In genomic region chr7:120861488-120862047, GRCm38 (mm10) we compare ENCODE assay signal across 13 mouse cellular contexts. TPM values are rescaled to one million over a fixed set of nuclear protein-coding genes. Genes with fewer than 3 reads are reported as not detected.
DNase-seq lines count a peak whose midpoint lies in the region; ATAC-seq and TF ChIP-seq lines count a peak whose summit lies in the region.
"Had no signal": no experiment of that assay in that cellular context is flagged by ENCODE, and none has a peak within 500 bp of the region (broad histone marks: within the 10 kb centered on the region; RNA-seq: fewer than 3 reads in every experiment).

No protein-coding gene starts in this region.

- H3K27me3 ChIP-seq in intestine, postnatal 0 days (replicated peaks; ENCODE audit: control insufficient read depth, insufficient read depth, low read length) = no peaks in the 10 kb centered on the region
- H3K27me3 ChIP-seq: embryonic facial prominence, embryonic 15.5 days; hindbrain, embryonic 13.5 days had no signal

- ATAC-seq in intestine, postnatal 0 days = no peak

- H3K4me2 ChIP-seq in intestine, postnatal 0 days (replicated peaks; ENCODE audit: low read depth) = peak overlapping the region; percentile 27; the same call in 1 of the 2 replicates
- H3K4me2 ChIP-seq: embryonic facial prominence, embryonic 15.5 days; hindbrain, embryonic 13.5 days had no signal

- H3K4me1 ChIP-seq in intestine, postnatal 0 days (replicated peaks; ENCODE audit: control insufficient read depth, insufficient read depth, low read length) = peaks cover 34% of the 10 kb centered on the region

- peak overlapping the region; percentile 68 for H3K27ac ChIP-seq in gastrocnemius, adult 2 months
- peak overlapping the region; percentile 60; the same call in 1 of the 2 replicates for H3K27ac ChIP-seq in intestine, postnatal 0 days (ENCODE audit: low read depth, low read length)
- H3K27ac ChIP-seq: hindbrain, embryonic 13.5 days had no signal

- H3K4me3 ChIP-seq in gastrocnemius, adult 2 months = no peak overlapping the region
- no peak overlapping the region for H3K4me3 ChIP-seq in intestine, postnatal 0 days (ENCODE audit: low read depth, low read length)
- H3K4me3 ChIP-seq: embryonic facial prominence, embryonic 15.5 days; hindbrain, embryonic 13.5 days had no signal

- H3K9ac ChIP-seq in intestine, postnatal 0 days (ENCODE audit: low read depth, low read length) = no peak overlapping the region
- H3K9ac ChIP-seq: embryonic facial prominence, embryonic 15.5 days; hindbrain, embryonic 13.5 days had no signal

- H3K36me3 ChIP-seq in intestine, postnatal 0 days (ENCODE audit: control insufficient read depth, insufficient read depth) = peaks cover 13% of the 10 kb centered on the region; the same call in 1 of the 2 replicates

- TF ChIP-seq CTCF in gastrocnemius, adult 2 months (IDR thresholded peaks at IDR 0.05) = no peak
- no peak for TF ChIP-seq CTCF in intestine, postnatal 0 days (IDR thresholded peaks at IDR 0.05; ENCODE audit: low read depth)

- H3K9me3 ChIP-seq in intestine, postnatal 0 days (ENCODE audit: control insufficient read depth) = no peaks in the 10 kb centered on the region
- H3K9me3 ChIP-seq: embryonic facial prominence, embryonic 15.5 days; hindbrain, embryonic 13.5 days had no signal

- WGBS in intestine, postnatal 0 days = 27% methylated on average over 2 of the region's 2 CpGs

- intact Hi-C loops in gastrocnemius, adult 2 months (cut with DNase I) = no loop called here

- DNase-seq in gastrocnemius, adult 2 months = no peak
- DNase-seq in gastrocnemius, postnatal 4 days (ENCODE audit: low spot score in 2 of 2) = no peak
- peak; percentile 42 for DNase-seq in spleen, adult 12 weeks (ENCODE audit: low spot score)
- DNase-seq in spleen, adult 18-20 months = no peak
- DNase-seq in spleen, postnatal 36 days (ENCODE audit: low spot score in 2 of 2) = peak; percentile 44 to 63
- DNase-seq in adrenal gland, postnatal 10 days = no peak
- DNase-seq in gastrocnemius, adult 8-10 months (ENCODE audit: low spot score in 2 of 2) = no peak
- DNase-seq: cerebellum, adult 11 months; kidney, postnatal 14 days had no signal

RNA-seq across cellular contexts. Expression of gene Eef2k, which starts 18.9 kb away (rescaled TPM):
- total RNA-seq in gastrocnemius, adult 2 months (2021) = 10 to 100 TPM; 53.1 to 88.8 TPM
- total RNA-seq in gastrocnemius, postnatal 4 days (2021) = 10 to 100 TPM; 77.1 TPM
- 14.1 and 14.2 TPM in 2 replicates for polyA plus RNA-seq in intestine, postnatal 0 days (2015; fragmentation: Nextera tagmentation; extraction: Ambion mirVana)
- total RNA-seq in adrenal gland, postnatal 10 days (2021) = 10 to 100 TPM; 24.4 to 33.4 TPM
- 10 to 100 TPM; 60.0 to 79.0 (median 75.1) TPM for total RNA-seq in gastrocnemius, adult 8-10 months (2022)

RNA-seq across cellular contexts. Expression of gene Gm5737, which starts 49.4 kb away (rescaled TPM):
- under 1 TPM; 0.31 to 0.42 TPM for total RNA-seq in gastrocnemius, adult 2 months (2021)
- under 1 TPM in 1 of 2 experiments, not detected in 1; 0.54 TPM for total RNA-seq in gastrocnemius, postnatal 4 days (2021)
- polyA plus RNA-seq in intestine, postnatal 0 days (2015; fragmentation: Nextera tagmentation; extraction: Ambion mirVana) = not detected in 2 replicates
- total RNA-seq in adrenal gland, postnatal 10 days (2021) = under 1 TPM; 0.33 to 0.39 TPM
- under 1 TPM in 3 of 4 experiments, not detected in 1; 0.21 to 0.38 (median 0.27) TPM for total RNA-seq in gastrocnemius, adult 8-10 months (2022)
- total RNA-seq: left cerebral cortex, postnatal 25 days had no signal
- polyA plus RNA-seq: embryonic facial prominence, embryonic 15.5 days; hindbrain, embryonic 13.5 days had no signal

RNA-seq across cellular contexts. Expression of gene Polr3e, which starts 56.0 kb away (rescaled TPM):
- total RNA-seq in gastrocnemius, adult 2 months (2021) = 10 to 100 TPM in 1 of 2 experiments, 1 to 10 TPM in 1; 8.8 to 11.0 TPM
- 10 to 100 TPM; 18.2 to 23.1 TPM for total RNA-seq in gastrocnemius, postnatal 4 days (2021)
- 18.3 and 19.6 TPM in 2 replicates for polyA plus RNA-seq in intestine, postnatal 0 days (2015; fragmentation: Nextera tagmentation; extraction: Ambion mirVana)
- 10 to 100 TPM; 22.5 to 23.8 TPM for total RNA-seq in adrenal gland, postnatal 10 days (2021)
- total RNA-seq in gastrocnemius, adult 8-10 months (2022) = 10 to 100 TPM in 1 of 4 experiments, 1 to 10 TPM in 3; 7.7 to 11.2 (median 8.4) TPM

Comparison
In these comparisons a context has a peak if more than half of its experiments do, and no peak if none do; other contexts are left out.
1. DNase-seq: peak in spleen, adult 12 weeks (single experiment) and spleen, postnatal 36 days (2 of 2); none in gastrocnemius, adult 2 months (single experiment), gastrocnemius, postnatal 4 days (0 of 2), spleen, adult 18-20 months (0 of 2), adrenal gland, postnatal 10 days (single experiment) and gastrocnemius, adult 8-10 months (0 of 2).